Mouse (Mus musculus): ENCODE results near the gene Cyp4f39.

DNA sequence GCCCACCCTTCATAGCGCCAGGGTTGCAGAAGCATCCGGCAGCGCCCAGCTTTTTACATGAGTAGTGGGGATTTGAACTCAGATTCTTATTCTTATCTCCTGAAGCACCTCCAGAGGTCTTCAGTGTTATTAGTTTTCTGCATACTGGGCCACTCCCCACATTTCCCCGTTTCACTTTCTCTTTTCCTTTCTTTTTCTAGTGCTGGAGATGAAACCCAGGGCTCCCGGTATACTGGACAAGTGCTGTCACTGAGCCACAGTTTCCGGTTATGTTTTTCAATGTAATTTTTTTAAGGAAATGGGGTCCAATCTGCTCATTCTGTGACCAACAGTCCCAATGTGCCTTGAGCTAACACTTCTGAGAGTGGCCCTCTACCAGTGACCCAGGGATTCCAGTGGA is 40.6 kb upstream of the Cyp4f39 start:
- TF ChIP-seq CTCF (IDR thresholded peaks at IDR 0.05; ENCODE audit: extremely low read depth, insufficient read depth, low read length) (no peak), POLR2A (IDR thresholded peaks at IDR 0.05; ENCODE audit: extremely low read depth, insufficient read depth, low read length) (no peak)

Data from cortical plate, adult 2 months (tissue).